Mouse (Mus musculus) MEL (cell line): ENCODE data around the gene Usp42. TPM values are rescaled to one million over a fixed set of nuclear protein-coding genes. Genes with fewer than 3 reads are reported as not detected.
A peak's percentile ranks its signal among the peaks of the same experiment; 100 is the strongest.

Experiments
- DNase-seq: peaks from one replicate; pipeline ENCODE4 v3.0.0; 2011; ENCODE audit warnings: low read depth, low spot score
- H3K27ac ChIP-seq: 2 replicates; pipeline ENCODE4 v1.5.1; 2012; ENCODE audit warnings: low read depth, mild to moderate bottlenecking, control low read depth, low read length, moderate library complexity; ENCODE audit not compliant: control insufficient read depth
- H3K27me3 ChIP-seq, 2 experiments: fragments of 150-350 bp in 1 of 2; sonication (generic) in 1 of 2; 2 replicates each; pipeline ENCODE4 v1.6.1; 2012; ENCODE audit warnings: low read length in 2 of 2, mild to moderate bottlenecking in 2 of 2, improper control_type of control experiment in 1 of 2, moderate library complexity in 1 of 2; ENCODE audit not compliant: insufficient read depth in 2 of 2, control insufficient read depth in 1 of 2
- H3K36me3 ChIP-seq, 2 experiments: 2 replicates each; pipeline ENCODE4 v1.6.1; 2012 to 2014; ENCODE audit warnings: low read length in 2 of 2, improper control_type of control experiment in 1 of 2, inconsistent platforms in 1 of 2, mild to moderate bottlenecking in 1 of 2; ENCODE audit not compliant: insufficient read depth in 2 of 2, control insufficient read depth in 1 of 2
- H3K4me1 ChIP-seq, 2 experiments: fragments of 150-350 bp in 1 of 2; sonication (generic) in 1 of 2; 2 replicates each; pipeline ENCODE4 v1.6.1; 2012; ENCODE audit warnings: low read length in 2 of 2, improper control_type of control experiment in 1 of 2, mild to moderate bottlenecking in 1 of 2; ENCODE audit not compliant: insufficient read depth in 2 of 2, control insufficient read depth in 1 of 2
- H3K4me3 ChIP-seq, 2 experiments: fragments of 150-350 bp in 1 of 2; sonication (generic) in 1 of 2; 2 replicates each; pipeline ENCODE4 v1.5.1; 2012; ENCODE audit warnings: low read depth in 2 of 2, low read length in 2 of 2, mild to moderate bottlenecking in 2 of 2, moderate library complexity in 2 of 2, control low read depth in 1 of 2, improper control_type of control experiment in 1 of 2; ENCODE audit not compliant: control insufficient read depth in 1 of 2, insufficient read depth in 1 of 2
- H3K79me2 ChIP-seq: 2 replicates; pipeline ENCODE4 v1.6.1; 2012; ENCODE audit warnings: mild to moderate bottlenecking, low read length, moderate library complexity; ENCODE audit not compliant: control insufficient read depth, poor library complexity, insufficient read depth
- H3K9ac ChIP-seq: 2 replicates; pipeline ENCODE4 v1.6.1; 2012; ENCODE audit warnings: low read depth, mild to moderate bottlenecking, control low read depth, low read length, moderate library complexity; ENCODE audit not compliant: control insufficient read depth, poor library complexity, severe bottlenecking
- H3K9me3 ChIP-seq: fragments of 150-350 bp; sonication (generic); replicated peaks from 2 replicates; pipeline ENCODE4 v1.6.1; 2012; ENCODE audit warnings: mild to moderate bottlenecking, low read length, improper control_type of control experiment, moderate library complexity; ENCODE audit not compliant: insufficient read depth
- BHLHE40 ChIP-seq: IDR thresholded peaks from 2 replicates; pipeline ENCODE4 v1.6.1; 2012; ENCODE audit warnings: low read depth, mild to moderate bottlenecking, inconsistent platforms, low read length, improper control_type of control experiment, borderline replicate concordance
- CHD1 ChIP-seq: IDR thresholded peaks from 2 replicates; pipeline ENCODE4 v1.6.1; 2012; ENCODE audit warnings: low read depth, mild to moderate bottlenecking, inconsistent platforms, low read length, improper control_type of control experiment
- CTCF ChIP-seq, 3 experiments: IDR thresholded peaks in 2 of 3; conservative IDR thresholded peaks in 1 of 3; 2 replicates each; pipeline ENCODE4 v1.5.1; 2011 to 2012; ENCODE audit warnings: low read length in 3 of 3, low read depth in 2 of 3, mild to moderate bottlenecking in 2 of 3, improper control_type of control experiment in 1 of 3, inconsistent platforms in 1 of 3, mixed read lengths in 1 of 3, moderate library complexity in 1 of 3; ENCODE audit not compliant: control insufficient read depth in 1 of 3, insufficient read depth in 1 of 3, poor library complexity in 1 of 3, severe bottlenecking in 1 of 3
- ETS1 ChIP-seq: IDR thresholded peaks from 2 replicates; pipeline ENCODE4 v1.6.1; 2012; ENCODE audit warnings: low read depth, mild to moderate bottlenecking, inconsistent platforms, low read length, improper control_type of control experiment, moderate library complexity
- GABPA ChIP-seq: IDR thresholded peaks from 2 replicates; pipeline ENCODE4 v1.6.1; 2012; ENCODE audit warnings: low read depth, mild to moderate bottlenecking, inconsistent platforms, low read length, improper control_type of control experiment, moderate library complexity
- GATA1 ChIP-seq: IDR thresholded peaks from 2 replicates; pipeline ENCODE4 v1.6.1; 2011; ENCODE audit warnings: low read depth, low read length, improper control_type of control experiment
- JUND ChIP-seq: IDR thresholded peaks from 2 replicates; pipeline ENCODE4 v1.6.1; 2011; ENCODE audit warnings: low read depth, mild to moderate bottlenecking, improper control_type of control experiment, low read length
- KAT2A ChIP-seq: conservative IDR thresholded peaks from 2 replicates; pipeline ENCODE4 v1.6.1; 2012; ENCODE audit warnings: low read depth, low read length, improper control_type of control experiment, inconsistent platforms
- MAX ChIP-seq: IDR thresholded peaks from 2 replicates; pipeline ENCODE4 v1.6.1; 2011; ENCODE audit warnings: low read length, improper control_type of control experiment
- MYB ChIP-seq: IDR thresholded peaks from 2 replicates; pipeline ENCODE4 v1.6.1; 2011; ENCODE audit warnings: mild to moderate bottlenecking, low read depth, low read length, improper control_type of control experiment
- MYC ChIP-seq: IDR thresholded peaks from 2 replicates; pipeline ENCODE4 v1.6.1; 2011; ENCODE audit warnings: low read depth, mild to moderate bottlenecking, low read length, improper control_type of control experiment, moderate library complexity
- NELFE ChIP-seq: IDR thresholded peaks from 2 replicates; pipeline ENCODE4 v1.6.1; 2011; ENCODE audit warnings: low read depth, low read length, improper control_type of control experiment
- NRF1 ChIP-seq: IDR thresholded peaks from 2 replicates; pipeline ENCODE4 v1.6.1; 2014; ENCODE audit warnings: low read depth, mild to moderate bottlenecking, inconsistent platforms, low read length, improper control_type of control experiment, moderate library complexity; ENCODE audit not compliant: poor library complexity, insufficient read depth, severe bottlenecking
- SIN3A ChIP-seq: IDR thresholded peaks from 2 replicates; pipeline ENCODE4 v1.6.1; 2012; ENCODE audit warnings: low read length, improper control_type of control experiment, inconsistent platforms
- SMC3 ChIP-seq: IDR thresholded peaks from 2 replicates; pipeline ENCODE4 v1.6.1; 2011; ENCODE audit warnings: low read depth, low read length, improper control_type of control experiment
- TAL1 ChIP-seq: IDR thresholded peaks from 2 replicates; pipeline ENCODE4 v1.6.1; 2012; ENCODE audit warnings: mild to moderate bottlenecking, inconsistent platforms, low read length, moderate library complexity, mixed read lengths
- TCF12 ChIP-seq: IDR thresholded peaks from 2 replicates; pipeline ENCODE4 v1.6.1; 2014; ENCODE audit warnings: low read depth, mild to moderate bottlenecking, inconsistent platforms, low read length, improper control_type of control experiment, moderate library complexity
- UBTF ChIP-seq: IDR thresholded peaks from 2 replicates; pipeline ENCODE4 v1.6.1; 2012; ENCODE audit warnings: low read depth, mild to moderate bottlenecking, inconsistent platforms, low read length, improper control_type of control experiment, moderate library complexity, borderline replicate concordance; ENCODE audit not compliant: insufficient read depth
- USF2 ChIP-seq, 2 experiments: IDR thresholded peaks; 2 replicates each; pipeline ENCODE4 v1.6.1; 2011 to 2012; ENCODE audit warnings: improper control_type of control experiment in 2 of 2, low read length in 2 of 2, borderline replicate concordance in 1 of 2, inconsistent platforms in 1 of 2, low read depth in 1 of 2, mild to moderate bottlenecking in 1 of 2; ENCODE audit not compliant: insufficient read depth in 1 of 2
- ZKSCAN1 ChIP-seq: IDR thresholded peaks from 2 replicates; pipeline ENCODE4 v1.6.1; 2012; ENCODE audit warnings: low read depth, mild to moderate bottlenecking, inconsistent platforms, low read length, improper control_type of control experiment, moderate library complexity
- ZMIZ1 ChIP-seq: IDR thresholded peaks from 2 replicates; pipeline ENCODE4 v1.6.1; 2012; ENCODE audit warnings: low read depth, mild to moderate bottlenecking, inconsistent platforms, low read length, improper control_type of control experiment, moderate library complexity
- polyA plus RNA-seq, 2 experiments: library from polyadenylated mRNA; stranded (reverse) in 1 of 2; unstranded in 1 of 2; fragments of >175 nt in 1 of 2; fragments of >200 nt in 1 of 2; gene quantifications; 2 replicates each; pipeline versions ENCODE4 v1.2.1 to v1.2.4; 2012; ENCODE audit warnings: low replicate concordance in 2 of 2, low read depth in 1 of 2; ENCODE audit not compliant: insufficient read length in 2 of 2, insufficient read depth in 1 of 2, missing spikeins in 1 of 2
- total RNA-seq: library from RNA; depleted of rRNA; stranded (reverse); fragments of 300-350 nt; gene quantifications from 2 replicates; pipeline ENCODE4 v1.2.3, GENCODE M21; 2012

Usp42 gene
- total and polyA plus RNA-seq, 3 experiments: 8.1 to 18.6 TPM; not detected in 1

GRCm38 (mm10) chr5:143668884-143669283 lies 63.2 kb downstream of the Usp42 start:
- DNase-seq: no peak
- TF ChIP-seq SIN3A (no peak), UBTF (no peak), TAL1 (no peak), MAX (no peak), KAT2A (no peak), SMC3 (no peak), GABPA (no peak), MYC (no peak), CHD1 (no peak), ZKSCAN1 (no peak), ETS1 (no peak), MYB (no peak), JUND (no peak), NRF1 (no peak), ZMIZ1 (no peak), USF2 (IDR thresholded peaks at IDR 0.05; ENCODE audit: borderline replicate concordance in 1 of 2, insufficient read depth in 1 of 2, low read depth in 1 of 2, low read length in 2 of 2) (no peak), BHLHE40 (no peak), NELFE (no peak), CTCF (IDR thresholded peaks at IDR 0.05 in 2 of 3, conservative IDR thresholded peaks at IDR 0.05 in 1 of 3; ENCODE audit: control insufficient read depth in 1 of 3, insufficient read depth in 1 of 3, low read depth in 2 of 3, low read length in 3 of 3, poor library complexity in 1 of 3, severe bottlenecking in 1 of 3) (no peak)
- Histone ChIP-seq H3K27ac (no peak overlapping the region), H3K79me2 (no peaks in the 10 kb centered on the region; the same call in 1 of the 2 replicates), H3K9ac (no peak overlapping the region), H3K4me1 (peaks cover 6 to 14% of the 10 kb centered on the region in 2 experiments; a peak in 3 of 4 replicates), H3K9me3 (no peaks in the 10 kb centered on the region), H3K4me3 (no peak overlapping the region), H3K27me3 (no peaks in the 10 kb centered on the region), H3K36me3 (peaks cover 0 to 7% of the 10 kb centered on the region in 2 experiments; a peak in 1 of 4 replicates)

GRCm38 (mm10) chr5:143666015-143666414 lies 66.1 kb downstream of the Usp42 start:
- DNase-seq: no peak
- 0 out of 4 replicates have a peak, but pooled peaks cover 0 to 2% of the 10 kb centered on the region in 2 experiments for H3K36me3 ChIP-seq
- H3K9ac ChIP-seq: no peak overlapping the region
- no peak overlapping the region for H3K4me3 ChIP-seq
- no peaks in the 10 kb centered on the region for H3K27me3 ChIP-seq
- H3K27ac ChIP-seq: no peak overlapping the region
- H3K79me2 ChIP-seq: no peaks in the 10 kb centered on the region; the same call in 1 of the 2 replicates
- H3K4me1 ChIP-seq: peaks cover 2 to 3% of the 10 kb centered on the region in 2 experiments; a peak in 1 of 4 replicates
- TF ChIP-seq ZKSCAN1 (no peak), TCF12 (no peak), GATA1 (0 out of 2 replicates have a peak, but pooled peaks have one; percentile 9), MYC (0 out of 2 replicates have a peak, but pooled peaks have one; percentile 31)
- no peaks in the 10 kb centered on the region for H3K9me3 ChIP-seq
